Mouse (Mus musculus) limb, embryonic 13.5 days (tissue): ENCODE measurements around the gene Pkd1l2. TPM values are rescaled to one million over a fixed set of nuclear protein-coding genes. Genes with fewer than 3 reads are reported as not detected.

Source experiments
- ATAC-seq: fragments of 200-750 bp; cut with Nextera tagmentation; 2 replicates; pipeline ENCODE4 v1.8.0; 2017; ENCODE audit warnings: low read depth, moderate number of reproducible peaks, moderate TSS enrichment; ENCODE audit not compliant: low FRiP score
- H3K27ac ChIP-seq: fragments of 300-500 bp; sonication (generic); 2 replicates; pipeline ENCODE4 v1.5.1; 2015; ENCODE audit warnings: inconsistent platforms, mild to moderate bottlenecking, moderate library complexity
- H3K27me3 ChIP-seq: fragments of 300-500 bp; sonication (generic); 2 replicates; pipeline ENCODE4 v1.6.1; 2015; ENCODE audit warnings: mild to moderate bottlenecking, inconsistent platforms
- H3K36me3 ChIP-seq: fragments of 300-500 bp; sonication (generic); 2 replicates; pipeline ENCODE4 v1.6.1; 2015; ENCODE audit warnings: inconsistent platforms, mild to moderate bottlenecking, moderate library complexity
- H3K4me1 ChIP-seq: fragments of 300-500 bp; sonication (generic); 2 replicates; pipeline ENCODE4 v1.6.1; 2015; ENCODE audit warnings: inconsistent platforms
- H3K4me2 ChIP-seq: fragments of 300-500 bp; sonication (generic); replicated peaks from 2 replicates; pipeline ENCODE4 v1.6.1; 2015; ENCODE audit warnings: inconsistent platforms, mild to moderate bottlenecking, moderate library complexity
- H3K4me3 ChIP-seq: fragments of 300-500 bp; sonication (generic); 2 replicates; pipeline ENCODE4 v1.5.1; 2015; ENCODE audit warnings: moderate library complexity, mild to moderate bottlenecking, inconsistent platforms
- H3K9ac ChIP-seq: fragments of 300-500 bp; sonication (generic); 2 replicates; pipeline ENCODE4 v1.6.1; 2015; ENCODE audit warnings: mild to moderate bottlenecking, inconsistent platforms
- H3K9me3 ChIP-seq: fragments of 300-500 bp; sonication (generic); 2 replicates; pipeline ENCODE4 v1.6.1; 2016; ENCODE audit warnings: inconsistent platforms
- WGBS: fragments of 180-500 bp; shearing (Covaris S2); methylation state at CpG from one replicate; pipeline ENCODE4 v1.1.7; 2015; 5-methylcytosine and 5-hydroxymethylcytosine counted together
- polyA plus RNA-seq: library from polyadenylated mRNA; unstranded; fragments of >200 nt; fragmentation: Nextera tagmentation; extraction: Ambion mirVana; gene quantifications from 2 replicates; pipeline ENCODE4 v1.2.1, GENCODE M21; 2015

Pkd1l2 gene
- 0.06 TPM in 1 of 2 replicates, not detected in the other for polyA plus RNA-seq

DNA sequence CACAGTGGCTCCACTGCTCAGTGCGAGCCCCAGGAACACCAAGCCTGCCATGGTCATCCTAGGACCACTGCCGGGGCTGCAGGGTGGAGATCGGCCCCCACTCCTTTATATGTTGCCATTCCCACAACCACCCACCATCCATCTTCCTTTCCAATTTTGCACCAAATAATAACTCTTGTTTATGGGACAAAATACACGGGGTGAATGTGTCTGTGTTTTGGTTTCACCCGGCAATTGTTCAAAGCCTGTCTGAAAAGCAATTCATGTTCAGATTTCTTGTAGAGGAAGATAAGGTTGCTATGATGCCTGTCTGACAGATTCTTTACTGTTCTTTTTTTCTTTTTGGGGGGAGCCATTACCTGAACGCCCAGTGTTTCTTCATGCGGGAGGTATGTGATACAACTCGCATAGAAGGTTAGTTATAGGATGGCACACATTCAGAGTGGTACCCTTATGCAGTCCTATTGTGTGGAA is at the start of gene Pkd1l2:
Gene Pkd1l2 (minus strand): TSS at position 51 of the 474 bp plus-strand sequence.
- no peak within 1 kb of the TSS for H3K27ac ChIP-seq
- H3K36me3 ChIP-seq: no peaks in the 10 kb centered on the region
- H3K27me3 ChIP-seq: 0 out of 2 replicates have a peak, but pooled peaks cover 2% of the 10 kb centered on the region
- no peak within 1 kb of the TSS for H3K4me3 ChIP-seq
- 84% methylated on average over 8 of the region's 8 CpGs for WGBS
- H3K9ac ChIP-seq: no peak within 1 kb of the TSS
- no peak for ATAC-seq
- no peak within 1 kb of the TSS for H3K4me2 ChIP-seq
- H3K4me1 ChIP-seq: no peaks in the 10 kb centered on the region
- H3K9me3 ChIP-seq: no peaks in the 10 kb centered on the region

DNA sequence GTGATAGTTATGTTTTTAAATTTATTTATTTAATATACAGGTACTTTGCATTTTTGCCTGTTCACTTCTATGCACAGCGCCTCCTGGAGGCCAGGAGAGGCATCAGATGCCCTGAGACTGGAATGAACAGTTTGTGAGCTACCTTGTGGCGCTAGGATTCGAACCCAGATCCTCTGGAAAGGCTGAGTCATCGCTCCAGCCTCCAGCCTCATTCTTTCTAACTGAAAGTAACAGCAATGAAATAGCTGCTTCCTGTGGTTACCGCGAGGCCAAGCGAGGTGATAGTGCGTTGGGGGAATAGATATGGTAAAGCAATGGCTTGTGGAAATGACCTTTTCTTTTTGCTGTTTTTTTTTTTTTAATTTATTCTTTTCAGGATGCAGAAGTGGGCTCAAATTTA is 44.8 kb upstream of the Pkd1l2 start:
- no peaks in the 10 kb centered on the region for H3K36me3 ChIP-seq
- H3K4me1 ChIP-seq: 0 out of 2 replicates have a peak, but pooled peaks cover 4% of the 10 kb centered on the region
- H3K27ac ChIP-seq: no peak overlapping the region
- H3K4me3 ChIP-seq: no peak overlapping the region
- H3K9me3 ChIP-seq: no peaks in the 10 kb centered on the region
- no peak overlapping the region for H3K9ac ChIP-seq
- ATAC-seq: no peak
- 87% methylated on average over 8 of the region's 8 CpGs for WGBS
- H3K27me3 ChIP-seq: no peaks in the 10 kb centered on the region
- no peak overlapping the region for H3K4me2 ChIP-seq

DNA sequence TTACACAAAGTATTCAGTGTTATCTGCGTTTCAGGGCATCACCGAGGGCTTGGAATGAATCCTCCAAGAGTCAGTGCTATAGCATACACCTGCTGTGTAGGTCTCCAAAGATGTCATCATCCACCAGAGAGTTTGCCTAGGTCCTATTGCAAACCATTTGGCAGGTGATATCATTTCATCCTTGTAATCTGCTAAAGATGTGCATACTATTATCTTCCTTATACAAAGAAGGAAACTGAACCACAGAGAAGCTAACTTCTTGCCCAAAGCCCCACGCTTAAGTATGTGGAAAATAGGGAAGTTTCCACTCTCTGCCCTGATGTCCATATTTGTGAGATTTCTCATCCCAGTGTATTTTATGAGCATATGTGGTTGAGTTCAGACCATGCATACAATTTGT is 44.2 kb upstream of the Pkd1l2 start:
- H3K4me3 ChIP-seq: no peak overlapping the region

DNA sequence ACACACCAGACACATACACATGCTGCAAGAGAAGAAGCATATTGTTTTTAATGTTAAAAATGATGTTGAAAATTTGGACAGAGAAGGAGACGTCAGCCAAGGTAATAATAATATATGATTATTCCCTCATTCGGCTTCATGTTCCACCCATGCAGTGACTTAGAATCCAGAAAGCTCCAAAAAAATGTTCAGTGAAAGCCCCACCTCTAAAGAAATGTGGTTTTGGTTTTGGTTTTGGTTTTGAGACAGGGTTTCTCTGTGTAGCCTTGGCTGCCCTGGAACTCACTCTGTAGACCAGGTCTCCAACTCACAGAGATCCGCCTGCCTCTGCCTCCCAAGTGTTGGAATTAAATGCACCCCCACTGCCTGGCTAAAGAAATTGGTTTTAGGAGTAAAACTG is 43.6 kb upstream of the Pkd1l2 start:
- no peak overlapping the region for H3K27ac ChIP-seq
- no peak overlapping the region for H3K4me2 ChIP-seq
- no peaks in the 10 kb centered on the region for H3K36me3 ChIP-seq
- H3K9ac ChIP-seq: no peak overlapping the region
- no peaks in the 10 kb centered on the region for H3K9me3 ChIP-seq
- no peaks in the 10 kb centered on the region for H3K27me3 ChIP-seq
- H3K4me3 ChIP-seq: no peak overlapping the region
- 0 out of 2 replicates have a peak, but pooled peaks cover 4% of the 10 kb centered on the region for H3K4me1 ChIP-seq
- no peak for ATAC-seq
- WGBS: 81% methylated on average over 3 of the region's 3 CpGs

More for the DNA sequence above, 44.2 kb upstream of the Pkd1l2 start:
- 0 out of 2 replicates have a peak, but pooled peaks cover 4% of the 10 kb centered on the region for H3K4me1 ChIP-seq
- WGBS: 93% methylated on average over 3 of the region's 3 CpGs
- no peak overlapping the region for H3K9ac ChIP-seq
- H3K9me3 ChIP-seq: no peaks in the 10 kb centered on the region
- H3K4me2 ChIP-seq: no peak overlapping the region
- ATAC-seq: no peak
- no peaks in the 10 kb centered on the region for H3K27me3 ChIP-seq
- no peak overlapping the region for H3K27ac ChIP-seq
- no peaks in the 10 kb centered on the region for H3K36me3 ChIP-seq

DNA sequence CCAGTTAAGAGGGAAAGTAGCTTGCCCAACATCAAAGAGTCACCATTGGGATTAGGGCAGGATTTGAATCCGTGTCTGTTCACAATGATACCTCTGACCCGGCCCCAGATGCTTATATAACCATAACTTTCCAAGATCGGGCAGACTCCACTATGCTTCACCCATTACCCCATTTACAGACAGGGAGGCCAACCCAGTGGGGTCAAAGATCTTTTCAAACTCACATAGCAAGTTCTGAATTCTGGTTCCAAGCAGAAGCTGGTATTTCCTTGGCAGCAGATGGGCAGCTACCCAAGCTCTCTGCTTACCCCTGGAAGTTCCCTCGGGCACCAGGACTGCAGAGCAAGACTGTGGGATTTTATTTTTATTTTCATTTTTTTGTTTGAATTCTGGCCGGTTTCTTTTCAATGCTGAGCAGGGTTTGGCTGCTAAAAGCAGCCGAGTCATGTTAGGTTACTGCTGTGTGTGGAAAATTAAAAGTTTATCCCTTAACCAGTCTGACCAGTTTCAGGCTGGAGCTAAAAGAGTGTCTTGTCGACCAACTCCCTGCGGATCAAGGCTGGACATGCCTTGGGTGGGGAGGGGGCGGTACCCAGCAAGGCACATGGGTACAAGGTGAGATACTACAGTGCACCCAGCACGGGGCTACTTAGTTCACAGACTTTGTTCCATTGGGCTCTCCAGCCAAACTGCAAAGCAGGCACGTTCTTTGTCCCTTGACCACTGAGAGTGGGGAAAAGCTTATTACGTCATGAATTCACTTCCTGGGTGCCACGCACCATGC is 41.8 kb upstream of the Pkd1l2 start:
- no peak overlapping the region for H3K9ac ChIP-seq
- 70% methylated on average over 13 of the region's 13 CpGs for WGBS
- H3K27me3 ChIP-seq: no peaks in the 10 kb centered on the region
- no peaks in the 10 kb centered on the region for H3K9me3 ChIP-seq
- no peaks in the 10 kb centered on the region for H3K36me3 ChIP-seq
- ATAC-seq: no peak
- H3K27ac ChIP-seq: no peak overlapping the region
- H3K4me1 ChIP-seq: 0 out of 2 replicates have a peak, but pooled peaks cover 4% of the 10 kb centered on the region
- H3K4me3 ChIP-seq: no peak overlapping the region
- H3K4me2 ChIP-seq: no peak overlapping the region

DNA sequence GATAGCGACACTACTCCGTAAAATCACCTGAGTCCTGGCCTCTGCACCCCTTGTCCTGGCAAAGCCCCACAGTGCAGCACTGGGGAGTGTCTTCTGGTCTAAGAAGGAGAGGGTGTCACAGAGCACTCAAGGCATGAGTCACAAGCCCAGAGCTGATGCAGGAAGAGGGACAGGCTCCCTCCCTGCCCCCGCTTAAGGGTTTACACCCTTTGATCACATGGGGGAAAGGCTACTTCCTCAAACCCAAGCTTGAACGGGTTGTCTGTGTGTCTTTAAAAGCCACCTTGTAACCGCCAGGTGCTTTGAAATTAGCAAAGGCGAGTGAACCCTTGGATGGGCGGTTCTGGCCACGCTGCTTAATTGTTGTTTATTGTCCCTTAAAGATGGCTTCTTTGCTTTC is 39.0 kb upstream of the Pkd1l2 start:
- H3K36me3 ChIP-seq: no peaks in the 10 kb centered on the region
- H3K9me3 ChIP-seq: no peaks in the 10 kb centered on the region
- no peak overlapping the region for H3K4me3 ChIP-seq
- no peaks in the 10 kb centered on the region for H3K27me3 ChIP-seq
- H3K4me1 ChIP-seq: 0 out of 2 replicates have a peak, but pooled peaks cover 4% of the 10 kb centered on the region
- no peak overlapping the region for H3K27ac ChIP-seq
- 37% methylated on average over 8 of the region's 8 CpGs for WGBS
- H3K4me2 ChIP-seq: no peak overlapping the region
- no peak for ATAC-seq
- H3K9ac ChIP-seq: no peak overlapping the region

DNA sequence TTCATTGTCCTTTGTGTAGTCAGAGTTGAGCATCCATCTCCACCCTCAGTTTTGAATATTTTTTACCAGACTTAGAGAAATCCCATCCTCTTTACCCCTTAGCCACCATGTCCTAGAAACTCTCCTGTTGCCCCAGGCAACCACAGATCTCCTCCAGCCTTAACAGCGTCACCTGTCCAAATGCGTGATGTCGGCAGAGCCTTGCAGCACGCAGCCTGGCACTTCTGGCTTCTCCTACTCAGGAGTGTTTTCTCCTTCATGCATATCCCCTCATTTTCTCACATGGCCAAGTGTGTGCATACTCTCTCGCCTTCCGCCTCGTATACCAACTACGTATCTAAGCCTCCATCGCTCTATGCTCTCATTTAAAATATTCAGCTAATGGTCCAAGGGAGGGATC is 36.2 kb upstream of the Pkd1l2 start:
- no peak for ATAC-seq
- Histone ChIP-seq H3K4me1 (peaks cover 12% of the 10 kb centered on the region; the same call in 1 of the 2 replicates), H3K4me2 (no peak overlapping the region), H3K9me3 (no peaks in the 10 kb centered on the region), H3K4me3 (no peak overlapping the region), H3K27ac (no peak overlapping the region), H3K36me3 (no peaks in the 10 kb centered on the region), H3K27me3 (no peaks in the 10 kb centered on the region), H3K9ac (no peak overlapping the region)
- WGBS: 85% methylated on average over 9 of the region's 9 CpGs

DNA sequence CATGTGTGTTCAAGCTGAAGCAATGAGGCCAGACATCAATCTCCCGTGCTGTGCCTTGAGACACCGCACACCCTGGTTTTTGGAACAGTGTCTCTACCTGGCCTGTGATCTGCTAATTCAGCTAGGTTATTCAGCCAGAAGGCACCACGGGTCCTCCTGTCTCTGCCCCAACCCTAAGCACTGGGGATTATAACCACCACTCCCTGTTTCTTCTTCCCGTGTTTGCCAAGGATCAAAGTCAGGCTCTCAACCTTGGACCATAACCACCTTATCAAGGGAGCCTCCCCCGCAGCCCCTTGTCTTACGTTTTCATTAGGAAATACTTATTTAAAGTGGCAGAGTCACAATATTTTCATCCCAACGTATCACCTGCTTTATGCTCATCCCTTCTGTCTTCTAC is 34.3 kb upstream of the Pkd1l2 start:
- Histone ChIP-seq H3K36me3 (no peaks in the 10 kb centered on the region), H3K27ac (no peak overlapping the region), H3K27me3 (no peaks in the 10 kb centered on the region), H3K4me1 (peaks cover 16% of the 10 kb centered on the region; the same call in 1 of the 2 replicates), H3K4me3 (no peak overlapping the region), H3K9me3 (no peaks in the 10 kb centered on the region), H3K4me2 (no peak overlapping the region), H3K9ac (no peak overlapping the region)
- no peak for ATAC-seq
- WGBS: 75% methylated on average over 7 of the region's 7 CpGs

DNA sequence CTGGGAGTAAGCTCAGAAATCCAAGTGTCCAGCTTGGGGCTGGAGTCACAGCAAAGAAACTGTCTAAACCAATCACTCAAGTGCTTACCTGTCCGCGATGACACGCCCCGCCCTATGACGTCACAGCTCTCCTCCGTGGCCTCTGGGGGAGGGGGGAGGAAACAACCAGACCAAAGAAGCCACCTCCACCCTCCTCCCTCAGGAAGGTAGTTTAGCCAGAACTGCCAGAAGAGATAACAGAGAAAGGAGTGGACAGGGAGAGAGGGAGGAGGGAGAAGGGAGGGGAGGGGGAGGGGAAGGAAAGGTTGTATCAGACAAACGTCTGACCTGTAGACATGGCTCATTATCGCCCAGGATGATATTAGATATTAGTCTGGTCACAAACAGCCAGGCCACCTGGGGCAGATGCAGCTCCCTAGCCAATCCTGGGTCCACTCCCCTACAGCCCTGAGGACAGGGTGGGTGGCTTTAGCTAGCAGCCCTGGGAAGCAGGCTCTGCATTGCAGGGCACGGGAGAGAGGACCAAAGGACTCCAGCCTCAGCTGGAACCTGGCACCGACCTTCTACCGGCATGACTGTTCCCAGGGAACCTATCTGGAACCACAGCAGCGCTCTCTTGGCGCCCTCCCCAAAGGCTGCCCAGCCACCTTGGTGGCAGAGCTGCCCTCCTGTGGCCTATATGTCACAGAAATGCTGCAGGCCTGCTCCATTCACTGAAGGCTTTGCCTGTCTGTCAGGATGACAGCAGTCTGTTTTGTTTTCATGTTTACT is 33.6 kb upstream of the Pkd1l2 start:
- WGBS: 13% methylated on average over 13 of the region's 13 CpGs
- Histone ChIP-seq H3K27ac (no peak overlapping the region), H3K9me3 (no peaks in the 10 kb centered on the region), H3K4me1 (peaks cover 16% of the 10 kb centered on the region; the same call in 1 of the 2 replicates), H3K27me3 (no peaks in the 10 kb centered on the region), H3K9ac (no peak overlapping the region), H3K4me3 (peak overlapping the region; percentile 13; the same call in 1 of the 2 replicates), H3K36me3 (no peaks in the 10 kb centered on the region), H3K4me2 (peak overlapping the region; percentile 48)
- no peak for ATAC-seq

DNA sequence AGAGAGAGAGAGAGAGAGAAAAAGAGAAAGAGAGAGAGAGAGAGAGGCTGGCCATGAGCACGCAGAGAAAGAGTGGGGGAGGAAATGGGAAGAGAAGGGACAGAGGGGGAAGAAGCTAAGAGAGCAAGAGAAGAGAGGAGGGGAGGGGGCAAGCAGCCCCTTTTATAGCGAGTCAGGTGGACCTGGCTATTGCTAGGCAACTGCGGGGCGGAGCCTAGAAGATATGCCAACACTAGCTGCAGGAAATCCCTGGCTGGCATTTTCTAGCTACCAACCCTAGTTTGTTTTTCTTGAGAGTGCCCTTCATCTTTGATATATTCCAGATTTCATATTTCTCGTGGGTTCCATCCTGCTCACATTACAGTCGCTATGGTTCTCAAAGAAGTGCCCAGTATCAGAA is 32.8 kb upstream of the Pkd1l2 start:
- H3K27ac ChIP-seq: no peak overlapping the region
- 46% methylated on average over 6 of the region's 6 CpGs for WGBS
- no peaks in the 10 kb centered on the region for H3K27me3 ChIP-seq
- H3K9me3 ChIP-seq: no peaks in the 10 kb centered on the region
- H3K4me1 ChIP-seq: peaks cover 16% of the 10 kb centered on the region; the same call in 1 of the 2 replicates
- H3K36me3 ChIP-seq: no peaks in the 10 kb centered on the region
- no peak overlapping the region for H3K9ac ChIP-seq
- no peak overlapping the region for H3K4me3 ChIP-seq
- H3K4me2 ChIP-seq: peak overlapping the region; percentile 48; the same call in 1 of the 2 replicates
- ATAC-seq: no peak

DNA sequence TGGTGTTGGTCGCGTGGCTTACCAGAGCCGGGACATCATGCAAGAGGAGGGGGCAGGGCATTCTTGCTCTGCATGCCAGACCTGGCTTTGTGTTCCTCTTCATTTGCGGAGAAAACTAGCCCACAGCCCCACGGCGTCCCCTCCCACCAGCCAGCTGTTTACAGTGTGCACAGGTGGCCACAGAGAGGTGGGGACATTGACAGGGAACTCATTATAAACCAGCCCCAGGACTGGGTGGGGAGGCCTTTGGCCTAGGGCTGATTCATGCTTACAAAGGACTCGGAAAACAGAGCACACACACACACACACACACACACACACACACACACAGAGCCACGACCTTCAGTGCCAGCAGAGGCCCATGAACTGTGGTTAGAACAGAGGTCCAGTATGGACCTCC is 30.0 kb upstream of the Pkd1l2 start:
- Histone ChIP-seq H3K9ac (no peak overlapping the region; the same call in 1 of the 2 replicates), H3K4me3 (no peak overlapping the region), H3K4me2 (no peak overlapping the region), H3K36me3 (no peaks in the 10 kb centered on the region), H3K27me3 (no peaks in the 10 kb centered on the region), H3K27ac (no peak overlapping the region), H3K9me3 (peaks cover 6% of the 10 kb centered on the region; the same call in 1 of the 2 replicates), H3K4me1 (peaks cover 16% of the 10 kb centered on the region; the same call in 1 of the 2 replicates)
- 51% methylated on average over 8 of the region's 8 CpGs for WGBS
- no peak for ATAC-seq

DNA sequence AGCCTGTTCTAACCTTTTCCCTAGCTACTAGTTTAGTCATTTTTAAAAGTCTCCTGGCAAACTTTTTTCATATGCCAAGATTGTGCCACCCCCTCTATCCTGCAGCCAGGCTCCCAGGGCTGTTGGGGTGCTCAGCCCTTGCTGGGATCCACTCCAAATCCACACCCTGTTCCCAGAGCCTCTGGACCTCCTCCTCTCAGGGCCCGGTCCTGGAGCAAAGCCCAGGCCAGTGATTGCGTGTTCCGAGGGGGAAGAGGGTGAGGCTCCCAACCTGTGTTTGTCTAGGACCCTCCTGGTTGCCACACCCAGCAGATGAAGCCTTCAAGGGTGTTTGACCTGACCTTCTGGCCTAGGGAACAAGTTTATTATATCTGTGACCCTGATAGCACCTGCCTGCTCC is 29.4 kb upstream of the Pkd1l2 start:
- Histone ChIP-seq H3K9me3 (peaks cover 6% of the 10 kb centered on the region; the same call in 1 of the 2 replicates), H3K27me3 (no peaks in the 10 kb centered on the region), H3K4me3 (no peak overlapping the region), H3K36me3 (no peaks in the 10 kb centered on the region), H3K4me2 (no peak overlapping the region), H3K9ac (no peak overlapping the region), H3K4me1 (peaks cover 16% of the 10 kb centered on the region; the same call in 1 of the 2 replicates), H3K27ac (no peak overlapping the region)
- ATAC-seq: no peak
- 80% methylated on average over 3 of the region's 3 CpGs for WGBS
